Mouse (Mus musculus) neural tube, embryonic 14.5 days (tissue): Measurements from ENCODE around the gene Grpel1. TPM values are rescaled to one million over a fixed set of nuclear protein-coding genes. Genes with fewer than 3 reads are reported as not detected.

Experiments used
- ATAC-seq: fragments of 200-750 bp; cut with Nextera tagmentation; 2 replicates; pipeline ENCODE4 v1.8.0; 2017; ENCODE audit warnings: low read depth, mild to moderate bottlenecking, moderate TSS enrichment, moderate library complexity
- H3K27ac ChIP-seq: fragments of 300-500 bp; sonication (generic); 2 replicates; pipeline ENCODE4 v1.5.1; 2014; ENCODE audit warnings: low read depth, mild to moderate bottlenecking, control low read depth, low read length, moderate library complexity, mixed read lengths
- H3K27me3 ChIP-seq: fragments of 300-500 bp; sonication (generic); 2 replicates; pipeline ENCODE4 v1.6.1; 2014; ENCODE audit warnings: low read length; ENCODE audit not compliant: control insufficient read depth, insufficient read depth
- H3K36me3 ChIP-seq: fragments of 300-500 bp; sonication (generic); 2 replicates; pipeline ENCODE4 v1.6.1; 2014; ENCODE audit warnings: low read length, mixed read lengths; ENCODE audit not compliant: control insufficient read depth, insufficient read depth
- H3K4me1 ChIP-seq: fragments of 300-500 bp; sonication (generic); 2 replicates; pipeline ENCODE4 v1.6.1; 2014; ENCODE audit warnings: low read length; ENCODE audit not compliant: control insufficient read depth, insufficient read depth
- H3K4me2 ChIP-seq: fragments of 300-500 bp; sonication (generic); 2 replicates; pipeline ENCODE4 v1.6.1; 2014; ENCODE audit warnings: mild to moderate bottlenecking, low read depth, low read length, control low read depth
- H3K4me3 ChIP-seq: fragments of 300-500 bp; sonication (generic); 2 replicates; pipeline ENCODE4 v1.5.1; 2014; ENCODE audit warnings: low read depth, low read length, control low read depth, mixed read lengths
- H3K9ac ChIP-seq: fragments of 300-500 bp; sonication (generic); replicated peaks from 2 replicates; pipeline ENCODE4 v1.6.1; 2014; ENCODE audit warnings: low read depth, mild to moderate bottlenecking, control low read depth, low read length, mixed read lengths
- H3K9me3 ChIP-seq: fragments of 300-500 bp; sonication (generic); 2 replicates; pipeline ENCODE4 v1.6.1; 2016; ENCODE audit warnings: low read length; ENCODE audit not compliant: control insufficient read depth
- WGBS: fragments of 180-500 bp; shearing (Covaris S2); extraction: QIAGEN DNeasy Blood & Tissue Kit; methylation state at CpG from one replicate; pipeline ENCODE4 v1.1.7; 2014; 5-methylcytosine and 5-hydroxymethylcytosine counted together
- polyA plus RNA-seq: library from polyadenylated mRNA; unstranded; fragments of >200 nt; fragmentation: Nextera tagmentation; extraction: Ambion mirVana; gene quantifications from 2 replicates; pipeline ENCODE4 v1.2.1, GENCODE M21; 2014

Gene Grpel1
- polyA plus RNA-seq, 1 experiment from 2014 or later: 46.8 TPM

DNA sequence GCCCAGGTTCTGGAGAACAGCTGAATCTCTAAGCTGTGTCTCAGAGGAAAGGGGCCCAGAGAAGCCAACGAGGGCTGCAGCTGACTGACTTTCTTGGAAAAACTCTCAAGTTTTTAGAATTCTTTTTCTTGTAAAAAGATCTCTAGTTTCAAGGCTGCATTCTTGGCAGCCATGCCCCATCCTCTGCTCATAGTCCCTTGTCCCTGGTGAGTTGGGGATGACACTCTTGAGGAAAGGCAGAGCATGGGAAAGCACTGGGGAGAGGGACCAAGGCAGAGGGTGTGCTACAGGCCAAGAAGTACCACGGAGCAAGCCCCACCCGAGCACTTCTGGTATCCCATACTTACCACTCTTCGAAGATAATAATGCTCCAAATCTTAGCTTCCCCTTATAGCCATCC, 27.9 kb upstream of the Grpel1 start:
- 86% methylated on average over 4 of the region's 4 CpGs for WGBS

DNA sequence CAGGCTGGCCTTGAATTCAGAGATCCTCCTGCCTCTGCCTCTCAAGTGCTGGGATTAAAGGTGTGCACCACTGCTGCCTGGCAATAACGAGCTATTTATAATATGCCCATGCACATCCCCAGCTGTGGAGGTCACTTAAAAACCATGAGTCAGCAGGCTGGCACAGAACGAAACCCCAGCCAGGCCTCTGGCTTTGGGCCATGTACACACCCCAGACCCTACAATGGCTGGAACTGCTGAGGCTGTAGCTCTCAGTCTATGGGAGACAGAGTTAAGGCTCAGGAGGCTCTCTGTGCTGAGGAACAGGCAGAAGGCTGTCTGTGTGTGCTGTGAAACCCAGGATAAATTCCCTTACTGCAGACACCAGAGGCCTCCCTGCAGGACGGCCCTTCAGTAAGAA, 24.1 kb upstream of the Grpel1 start:
- no peaks in the 10 kb centered on the region for H3K36me3 ChIP-seq
- H3K9ac ChIP-seq: no peak overlapping the region
- H3K27ac ChIP-seq: no peak overlapping the region
- H3K27me3 ChIP-seq: no peaks in the 10 kb centered on the region
- H3K4me1 ChIP-seq: no peaks in the 10 kb centered on the region
- no peak overlapping the region for H3K4me2 ChIP-seq
- no peak overlapping the region for H3K4me3 ChIP-seq
- ATAC-seq: no peak
- WGBS: 60% methylated on average over 3 of the region's 3 CpGs
- H3K9me3 ChIP-seq: no peaks in the 10 kb centered on the region

More for the DNA sequence above, 27.9 kb upstream of the Grpel1 start:
- H3K4me2 ChIP-seq: no peak overlapping the region
- no peaks in the 10 kb centered on the region for H3K36me3 ChIP-seq
- H3K9me3 ChIP-seq: no peaks in the 10 kb centered on the region
- H3K4me1 ChIP-seq: peaks cover 7% of the 10 kb centered on the region; the same call in 1 of the 2 replicates
- no peak overlapping the region for H3K27ac ChIP-seq
- ATAC-seq: no peak
- no peak overlapping the region for H3K9ac ChIP-seq
- no peak overlapping the region for H3K4me3 ChIP-seq
- no peaks in the 10 kb centered on the region for H3K27me3 ChIP-seq

DNA sequence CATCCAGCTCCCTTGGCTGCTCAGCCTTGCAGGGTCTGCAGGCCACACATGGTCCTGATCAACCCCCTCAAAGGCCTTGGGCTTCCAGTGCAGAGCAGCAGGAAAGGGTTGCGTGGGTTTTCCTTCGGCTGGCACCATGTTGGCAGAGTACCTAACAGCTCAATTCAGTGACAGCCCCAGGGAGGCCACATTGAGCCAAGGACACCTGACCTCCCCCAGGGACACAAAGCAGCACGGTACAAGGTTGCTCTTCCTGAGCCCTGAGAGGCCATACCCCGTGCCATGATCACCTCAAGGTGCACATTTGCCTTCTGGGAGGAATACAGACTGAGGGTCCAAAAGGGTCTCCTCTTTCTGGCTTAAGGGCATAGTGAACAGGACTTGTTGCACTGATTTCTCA, 20.2 kb upstream of the Grpel1 start:
- Histone ChIP-seq H3K9ac (no peak overlapping the region), H3K36me3 (no peaks in the 10 kb centered on the region), H3K4me1 (no peaks in the 10 kb centered on the region), H3K4me2 (no peak overlapping the region), H3K27me3 (no peaks in the 10 kb centered on the region), H3K9me3 (no peaks in the 10 kb centered on the region), H3K4me3 (no peak overlapping the region), H3K27ac (no peak overlapping the region)
- ATAC-seq: no peak
- 61% methylated on average over 4 of the region's 4 CpGs for WGBS

- Histone ChIP-seq H3K4me1 (no peaks in the 10 kb centered on the region), H3K27ac (no peak overlapping the region), H3K4me2 (no peak overlapping the region), H3K9me3 (no peaks in the 10 kb centered on the region), H3K27me3 (no peaks in the 10 kb centered on the region), H3K9ac (no peak overlapping the region), H3K36me3 (no peaks in the 10 kb centered on the region), H3K4me3 (no peak overlapping the region)
- ATAC-seq: no peak
- 25% methylated on average over 8 of the region's 8 CpGs for WGBS
Observed at GRCm38 (mm10) chr5:36445028-36445427, 19.8 kb upstream of the Grpel1 start.

DNA sequence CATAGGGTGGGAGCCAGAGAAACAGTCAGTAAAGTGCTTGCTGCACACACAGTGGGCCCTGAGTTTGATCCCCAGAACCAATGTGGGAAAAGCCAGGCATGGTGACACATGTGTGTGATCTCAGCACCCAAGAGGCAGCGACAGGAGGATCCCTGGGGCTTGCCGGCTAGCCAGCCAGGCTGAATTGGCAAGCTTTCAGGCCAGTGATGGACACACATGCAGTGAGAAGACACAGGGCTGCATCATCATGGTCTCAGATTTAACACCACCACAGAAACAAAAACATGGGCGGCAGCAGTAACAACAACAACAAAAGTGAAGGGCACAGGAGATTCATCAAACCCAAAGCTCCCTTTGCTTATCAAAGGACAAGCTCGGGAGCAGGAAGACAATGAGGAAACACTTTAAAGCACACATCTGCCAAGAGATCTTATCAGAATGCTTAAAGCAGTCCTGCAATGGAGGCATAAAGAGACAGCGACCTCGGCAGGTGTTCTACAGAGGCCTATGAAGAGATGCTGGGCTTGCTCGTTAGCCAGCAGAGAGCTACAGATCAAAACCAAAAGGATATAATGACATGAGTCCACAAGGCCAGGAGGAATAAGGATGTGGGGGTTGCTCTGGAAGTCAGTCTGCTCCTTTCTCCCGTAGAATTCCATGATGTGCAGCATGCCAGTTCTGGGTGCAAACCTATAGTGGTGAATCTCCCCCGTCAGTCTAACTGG, 18.5 kb upstream of the Grpel1 start:
- Histone ChIP-seq H3K4me3 (no peak overlapping the region), H3K9ac (no peak overlapping the region), H3K27me3 (no peaks in the 10 kb centered on the region), H3K4me2 (no peak overlapping the region), H3K9me3 (no peaks in the 10 kb centered on the region), H3K4me1 (no peaks in the 10 kb centered on the region), H3K27ac (no peak overlapping the region), H3K36me3 (no peaks in the 10 kb centered on the region)
- WGBS: 49% methylated on average over 9 of the region's 9 CpGs
- no peak for ATAC-seq

- Histone ChIP-seq H3K27ac (no peak overlapping the region), H3K9ac (no peak overlapping the region), H3K9me3 (no peaks in the 10 kb centered on the region), H3K27me3 (no peaks in the 10 kb centered on the region), H3K4me3 (no peak overlapping the region), H3K36me3 (no peaks in the 10 kb centered on the region), H3K4me2 (no peak overlapping the region), H3K4me1 (no peaks in the 10 kb centered on the region)
- 92% methylated on average over 12 of the region's 12 CpGs for WGBS
- no peak for ATAC-seq
Observed at GRCm38 (mm10) chr5:36447872-36448271, 16.9 kb upstream of the Grpel1 start.

GRCm38 (mm10) chr5:36449710-36450358, 15.0 kb upstream of the Grpel1 start:
- H3K4me3 ChIP-seq: no peak overlapping the region
- no peak overlapping the region for H3K9ac ChIP-seq
- no peaks in the 10 kb centered on the region for H3K9me3 ChIP-seq
- no peak overlapping the region for H3K4me2 ChIP-seq
- WGBS: 83% methylated on average over 6 of the region's 6 CpGs
- H3K4me1 ChIP-seq: no peaks in the 10 kb centered on the region
- H3K27ac ChIP-seq: no peak overlapping the region
- no peaks in the 10 kb centered on the region for H3K27me3 ChIP-seq
- H3K36me3 ChIP-seq: no peaks in the 10 kb centered on the region
- no peak for ATAC-seq

- Histone ChIP-seq H3K27me3 (no peaks in the 10 kb centered on the region), H3K4me2 (no peak overlapping the region), H3K9me3 (no peaks in the 10 kb centered on the region), H3K27ac (no peak overlapping the region), H3K4me1 (no peaks in the 10 kb centered on the region), H3K9ac (no peak overlapping the region), H3K36me3 (no peaks in the 10 kb centered on the region), H3K4me3 (no peak overlapping the region)
- ATAC-seq: no peak
- WGBS: 22% methylated on average over 7 of the region's 10 CpGs
Observed at GRCm38 (mm10) chr5:36451119-36451518, 13.7 kb upstream of the Grpel1 start.

GRCm38 (mm10) chr5:36451872-36452389, 12.9 kb upstream of the Grpel1 start:
- H3K27me3 ChIP-seq: no peaks in the 10 kb centered on the region
- H3K4me1 ChIP-seq: no peaks in the 10 kb centered on the region
- H3K4me2 ChIP-seq: no peak overlapping the region
- no peaks in the 10 kb centered on the region for H3K9me3 ChIP-seq
- H3K36me3 ChIP-seq: no peaks in the 10 kb centered on the region
- no peak for ATAC-seq
- no peak overlapping the region for H3K9ac ChIP-seq
- 63% methylated on average over 10 of the region's 10 CpGs for WGBS
- H3K27ac ChIP-seq: no peak overlapping the region
- no peak overlapping the region for H3K4me3 ChIP-seq
